Mouse (Mus musculus) limb, embryonic 14.5 days (tissue): ENCODE results near the gene Fgfr2. TPM values are rescaled to one million over a fixed set of nuclear protein-coding genes. Genes with fewer than 3 reads are reported as not detected.

Source experiments
- ATAC-seq: fragments of 200-750 bp; cut with Nextera tagmentation; 2 replicates; pipeline ENCODE4 v1.8.0; 2017; ENCODE audit warnings: low read depth, moderate number of reproducible peaks, moderate TSS enrichment; ENCODE audit not compliant: low FRiP score
- DNase-seq: peaks from one replicate; pipeline ENCODE4 v3.0.0-alpha.2; 2015; ENCODE audit warnings: low spot score
- H3K27ac ChIP-seq: fragments of 300-500 bp; sonication (generic); replicated peaks from 2 replicates; pipeline ENCODE4 v1.5.1; 2014; ENCODE audit warnings: low read depth, mild to moderate bottlenecking, low read length, moderate library complexity, mixed read lengths
- H3K27me3 ChIP-seq: fragments of 300-500 bp; sonication (generic); 2 replicates; pipeline ENCODE4 v1.6.1; 2014; ENCODE audit warnings: low read length, mixed read lengths; ENCODE audit not compliant: control insufficient read depth, insufficient read depth
- H3K36me3 ChIP-seq: fragments of 300-500 bp; sonication (generic); 2 replicates; pipeline ENCODE4 v1.6.1; 2014; ENCODE audit warnings: mild to moderate bottlenecking, low read length, moderate library complexity, mixed read lengths; ENCODE audit not compliant: control insufficient read depth, insufficient read depth
- H3K4me1 ChIP-seq: fragments of 300-500 bp; sonication (generic); 2 replicates; pipeline ENCODE4 v1.6.1; 2014; ENCODE audit warnings: antibody characterized with exemption, low read length, mixed read lengths; ENCODE audit not compliant: control insufficient read depth, insufficient read depth
- H3K4me2 ChIP-seq: fragments of 300-500 bp; sonication (generic); replicated peaks from 2 replicates; pipeline ENCODE4 v1.6.1; 2014; ENCODE audit warnings: low read depth, mild to moderate bottlenecking, low read length, moderate library complexity; ENCODE audit not compliant: severe bottlenecking
- H3K4me3 ChIP-seq: fragments of 300-500 bp; sonication (generic); replicated peaks from 2 replicates; pipeline ENCODE4 v1.5.1; 2014; ENCODE audit warnings: low read length
- H3K9ac ChIP-seq: fragments of 300-500 bp; sonication (generic); 2 replicates; pipeline ENCODE4 v1.6.1; 2014; ENCODE audit warnings: mild to moderate bottlenecking, low read depth, low read length, moderate library complexity; ENCODE audit not compliant: severe bottlenecking
- H3K9me3 ChIP-seq: fragments of 300-500 bp; sonication (generic); 2 replicates; pipeline ENCODE4 v1.6.1; 2016; ENCODE audit warnings: low read length; ENCODE audit not compliant: control insufficient read depth
- POLR2A ChIP-seq: fragments of 200-500 bp; IDR thresholded peaks from 2 replicates; pipeline ENCODE4 v1.8.0; 2012; ENCODE audit warnings: inconsistent platforms, mild to moderate bottlenecking, moderate library complexity, borderline replicate concordance; ENCODE audit not compliant: insufficient read depth, insufficient read length; ENCODE audit errors: extremely low read depth
- WGBS: fragments of 180-500 bp; shearing (Covaris S2); extraction: QIAGEN DNeasy Blood & Tissue Kit; methylation state at CpG from one replicate; pipeline ENCODE4 v1.1.7; 2014; 5-methylcytosine and 5-hydroxymethylcytosine counted together
- polyA plus RNA-seq, 2 experiments: library from polyadenylated mRNA; depleted of rRNA in 1 of 2; stranded (reverse) in 1 of 2; unstranded in 1 of 2; fragments of >200 nt; fragmentation: Nextera tagmentation in 1 of 2; extraction: Ambion mirVana in 1 of 2; gene quantifications; 2 replicates each; pipeline versions ENCODE4 v1.2.1 to v1.2.3; 2012 to 2014

Gene Fgfr2
- polyA plus RNA-seq, 2 experiments = 131 to 133 TPM

DNA sequence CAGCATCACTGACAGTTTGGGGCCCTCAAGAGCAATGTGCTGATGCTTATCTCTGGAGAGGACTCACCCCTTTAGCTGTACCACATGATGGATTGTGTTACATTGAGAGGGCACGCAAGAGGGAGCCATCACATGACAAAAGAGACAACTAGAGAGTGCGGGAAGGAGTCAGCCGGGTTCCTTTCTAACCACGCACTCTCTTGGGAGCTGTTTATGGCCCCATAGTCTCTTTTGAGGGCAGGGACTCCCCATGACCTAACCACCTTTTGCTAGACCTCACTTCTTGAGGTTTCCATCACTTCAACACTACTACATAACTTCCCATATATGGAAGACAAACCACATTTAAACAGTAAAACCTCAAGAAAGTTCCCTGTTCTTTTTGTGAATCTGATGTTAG, 2799.4 kb downstream of the Fgfr2 start:
- Histone ChIP-seq H3K9me3 (no peaks in the 10 kb centered on the region), H3K9ac (no peak overlapping the region), H3K4me2 (no peak overlapping the region), H3K36me3 (no peaks in the 10 kb centered on the region), H3K4me1 (peaks cover 37% of the 10 kb centered on the region), H3K27ac (no peak overlapping the region), H3K4me3 (no peak overlapping the region), H3K27me3 (no peaks in the 10 kb centered on the region)
- no peak for TF ChIP-seq POLR2A
- WGBS = 72% methylated on average over 4 of the region's 4 CpGs
- ATAC-seq = no peak
- DNase-seq = no peak

DNA sequence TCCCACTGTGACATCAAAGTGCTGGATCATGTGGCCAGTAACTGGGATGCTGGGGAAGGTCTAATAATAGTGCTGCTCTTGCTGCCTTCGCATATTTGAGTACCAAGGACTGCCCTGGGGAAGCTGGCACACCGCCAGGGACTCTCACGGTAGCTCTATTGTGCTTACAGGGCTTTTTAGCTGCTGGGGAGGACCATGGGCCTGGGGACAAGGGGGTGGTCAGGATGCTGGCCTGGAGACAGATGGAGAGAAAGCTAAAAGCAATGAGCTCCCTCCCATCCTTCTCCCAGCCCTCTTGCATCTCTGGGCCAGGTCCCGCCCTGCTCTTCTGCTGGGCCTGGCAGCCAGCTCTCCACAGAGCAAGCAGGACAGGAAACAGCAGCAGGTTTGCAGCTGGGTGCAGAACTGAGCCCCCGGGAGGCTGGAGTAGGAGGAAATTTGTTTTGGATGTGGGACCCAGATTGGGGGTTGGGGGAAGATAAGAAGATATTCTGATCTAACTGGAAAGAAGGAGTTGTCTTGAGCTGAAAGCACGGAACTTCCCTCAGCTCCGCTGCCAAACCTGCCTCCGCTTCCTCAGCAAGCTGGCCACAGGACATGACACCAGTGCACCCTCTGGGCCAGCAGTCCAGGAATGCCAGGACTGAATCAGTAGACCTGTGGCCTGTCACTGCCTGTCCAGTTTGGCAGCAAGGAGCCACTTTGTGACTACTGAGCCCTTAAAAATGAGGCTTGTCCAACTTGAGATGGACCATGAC, 2803.2 kb downstream of the Fgfr2 start:
- no peak for TF ChIP-seq POLR2A
- no peak overlapping the region for H3K9ac ChIP-seq
- H3K27me3 ChIP-seq = no peaks in the 10 kb centered on the region
- no peaks in the 10 kb centered on the region for H3K9me3 ChIP-seq
- peaks cover 14% of the 10 kb centered on the region for H3K4me1 ChIP-seq
- H3K36me3 ChIP-seq = no peaks in the 10 kb centered on the region
- WGBS = 35% methylated on average over 8 of the region's 8 CpGs
- 0 out of 2 replicates have a peak, but pooled peaks have one; percentile 19 for ATAC-seq
- peak; percentile 71 for DNase-seq
- peak overlapping the region; percentile 39 for H3K27ac ChIP-seq
- H3K4me2 ChIP-seq = no peak overlapping the region
- H3K4me3 ChIP-seq = no peak overlapping the region

DNA sequence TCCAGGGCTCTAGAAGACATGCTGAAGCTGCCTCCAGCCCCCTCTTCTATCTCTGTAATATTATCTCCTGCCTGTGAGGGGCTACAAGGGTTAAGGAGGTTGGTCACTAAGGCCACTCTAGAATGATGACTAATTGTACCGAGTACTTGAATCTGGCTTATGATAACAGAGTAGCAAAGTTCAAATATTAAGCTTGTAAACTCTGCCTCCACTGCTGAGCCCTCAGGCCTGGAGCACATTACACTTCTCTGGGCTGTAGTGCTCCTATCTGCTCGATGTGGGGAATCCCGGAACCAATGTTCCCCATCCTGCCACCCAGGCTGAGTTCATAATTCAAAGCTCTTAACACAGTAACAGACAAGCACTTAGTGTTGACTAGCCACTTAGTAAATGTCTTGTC, 2806.9 kb downstream of the Fgfr2 start:
- H3K9me3 ChIP-seq = no peaks in the 10 kb centered on the region

DNA sequence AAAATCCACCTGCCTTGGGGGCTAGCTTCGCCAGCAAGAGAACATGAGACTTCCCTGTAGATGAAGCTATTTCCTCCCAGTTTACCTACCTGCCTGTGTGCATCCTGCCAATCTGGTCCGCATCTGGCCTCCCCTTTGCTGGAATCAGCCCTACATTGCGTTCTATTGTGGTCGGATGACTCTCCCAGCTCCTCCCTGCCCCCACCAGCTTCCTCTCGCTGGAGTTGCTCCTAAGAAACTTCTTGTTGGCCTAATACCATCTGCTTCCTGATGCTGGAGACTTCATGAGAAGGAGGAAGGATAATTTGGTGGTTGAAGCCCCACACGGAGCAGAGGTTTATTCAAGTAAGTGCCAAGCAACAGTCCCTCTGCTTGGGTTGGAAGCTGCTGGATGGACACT, 2807.9 kb downstream of the Fgfr2 start:
- 73% methylated on average over 6 of the region's 6 CpGs for WGBS
- Histone ChIP-seq H3K27ac (no peak overlapping the region), H3K9ac (no peak overlapping the region), H3K27me3 (no peaks in the 10 kb centered on the region), H3K4me1 (peaks cover 5% of the 10 kb centered on the region), H3K4me2 (no peak overlapping the region), H3K36me3 (no peaks in the 10 kb centered on the region), H3K9me3 (no peaks in the 10 kb centered on the region), H3K4me3 (no peak overlapping the region)
- DNase-seq (no peak), ATAC-seq (no peak)
- no peak for TF ChIP-seq POLR2A

More for the DNA sequence above, 2806.9 kb downstream of the Fgfr2 start:
- no peak for TF ChIP-seq POLR2A
- ATAC-seq = no peak
- Histone ChIP-seq H3K4me1 (peaks cover 5% of the 10 kb centered on the region), H3K27ac (no peak overlapping the region), H3K27me3 (no peaks in the 10 kb centered on the region), H3K4me3 (no peak overlapping the region), H3K9ac (no peak overlapping the region), H3K36me3 (no peaks in the 10 kb centered on the region), H3K4me2 (no peak overlapping the region)
- DNase-seq = no peak
- WGBS = 73% methylated on average over 3 of the region's 3 CpGs

DNA sequence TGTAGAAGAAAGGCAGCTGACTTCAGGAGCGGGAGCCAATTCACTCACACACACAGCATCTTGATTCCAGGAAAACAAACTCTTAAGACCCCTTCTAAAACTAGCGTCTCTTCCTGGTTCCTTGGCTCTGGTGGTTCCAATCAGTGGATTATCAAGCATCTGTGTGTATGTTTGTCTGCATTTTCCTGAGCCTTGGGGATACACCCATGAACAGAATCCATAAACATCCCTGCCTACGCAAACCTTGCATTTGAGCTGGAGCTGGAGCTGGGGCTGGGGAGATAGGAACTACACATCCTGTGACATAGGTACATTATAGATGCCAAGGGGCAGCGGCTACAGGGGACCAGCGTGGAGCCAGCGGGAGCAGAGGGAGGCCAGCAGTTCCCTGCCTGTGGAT, 2808.5 kb downstream of the Fgfr2 start:
- ATAC-seq = no peak

More for the DNA sequence above, 2808.5 kb downstream of the Fgfr2 start:
- 94% methylated on average over 6 of the region's 6 CpGs for WGBS
- Histone ChIP-seq H3K27me3 (no peaks in the 10 kb centered on the region), H3K4me3 (no peak overlapping the region), H3K4me2 (no peak overlapping the region), H3K4me1 (peaks cover 2% of the 10 kb centered on the region), H3K36me3 (no peaks in the 10 kb centered on the region), H3K27ac (no peak overlapping the region), H3K9ac (no peak overlapping the region), H3K9me3 (no peaks in the 10 kb centered on the region)
- no peak for TF ChIP-seq POLR2A
- DNase-seq = no peak
